ENCODE assay signal across 25 mouse cellular contexts in genomic region chr4:137101169-137101568, GRCm38 (mm10). TPM values are rescaled to one million over a fixed set of nuclear protein-coding genes. Genes with fewer than 3 reads are reported as not detected.
DNase-seq lines count a peak whose midpoint lies in the region; TF ChIP-seq lines count a peak whose summit lies in the region.
"Had no signal": no experiment of that assay in that cellular context is flagged by ENCODE, and none has a peak within 500 bp of the region (broad histone marks: within the 10 kb centered on the region; RNA-seq: fewer than 3 reads in every experiment).

No protein-coding gene starts in this region.

- no peaks in the 10 kb centered on the region for H3K79me3 ChIP-seq in C2C12 (ENCODE audit: low read depth)

- peak; percentile 45 for DNase-seq in 3T3-L1 (ENCODE audit: low read depth, low spot score)
- DNase-seq in layer of hippocampus, postnatal 25 days (ENCODE audit: extremely low spot score in 1 of 2, low spot score in 1 of 2): no peak
- DNase-seq in spleen, postnatal 14 days (ENCODE audit: low spot score in 2 of 2): no peak
- no peak for DNase-seq in right cerebral cortex, postnatal 36 days (ENCODE audit: low spot score in 2 of 2)
- DNase-seq: adrenal gland, postnatal 25 days; cerebellum, adult 11 months; cerebellum, adult 2 months; cerebellum, adult 9-11 months; cerebellum, postnatal 25 days; forebrain, postnatal 0 days; gastrocnemius, adult 2 months; gastrocnemius, postnatal 14 days; heart, adult 11 months; heart, postnatal 10 days; heart, postnatal 36 days had no signal

- TF ChIP-seq POLR2A in myocyte (IDR thresholded peaks at IDR 0.05; ENCODE audit: insufficient read length, low read depth): no peak

- no peaks in the 10 kb centered on the region for H3K79me2 ChIP-seq in C2C12 (ENCODE audit: control insufficient read depth, insufficient read depth)
- H3K79me2 ChIP-seq in myocyte (ENCODE audit: control insufficient read depth, insufficient read depth): no peaks in the 10 kb centered on the region

- peak overlapping the region; percentile 35 for H3K4me2 ChIP-seq in myocyte (ENCODE audit: low read depth)
- H3K4me2 ChIP-seq: embryonic facial prominence, embryonic 12.5 days; embryonic facial prominence, embryonic 15.5 days; heart, embryonic 11.5 days; heart, embryonic 15.5 days; hindbrain, embryonic 13.5 days; intestine, embryonic 15.5 days had no signal

- H3K4me3 ChIP-seq in C2C12 (ENCODE audit: insufficient read depth, poor library complexity, severe bottlenecking) (no peak overlapping the region), myocyte (no peak overlapping the region)
- H3K4me3 ChIP-seq: embryonic facial prominence, embryonic 12.5 days; embryonic facial prominence, embryonic 15.5 days; gastrocnemius, adult 2 months; heart, embryonic 15.5 days; hindbrain, embryonic 10.5 days; hindbrain, embryonic 13.5 days; intestine, embryonic 15.5 days had no signal

- H3K36me3 ChIP-seq in C2C12 (ENCODE audit: control insufficient read depth, insufficient read depth): no peaks in the 10 kb centered on the region
- no peaks in the 10 kb centered on the region for H3K36me3 ChIP-seq in myocyte (ENCODE audit: control insufficient read depth, insufficient read depth)
- H3K36me3 ChIP-seq: embryonic facial prominence, embryonic 12.5 days; embryonic facial prominence, embryonic 15.5 days; heart, embryonic 15.5 days; hindbrain, embryonic 10.5 days; hindbrain, embryonic 13.5 days; intestine, embryonic 15.5 days had no signal

- TF ChIP-seq CTCF in C2C12 (IDR thresholded peaks at IDR 0.05; ENCODE audit: control insufficient read depth, insufficient read depth, insufficient read length): no peak

- H3K27me3 ChIP-seq in C2C12 (ENCODE audit: control insufficient read depth, insufficient read depth, insufficient read length): no peaks in the 10 kb centered on the region
- no peaks in the 10 kb centered on the region for H3K27me3 ChIP-seq in myocyte (ENCODE audit: control insufficient read depth, insufficient read depth, insufficient read length)
- H3K27me3 ChIP-seq: embryonic facial prominence, embryonic 12.5 days; embryonic facial prominence, embryonic 15.5 days; intestine, embryonic 15.5 days; Patski had no signal

- H3ac ChIP-seq in C2C12 (ENCODE audit: control insufficient read depth, insufficient read length, low read depth) (no peak overlapping the region), myocyte (ENCODE audit: control insufficient read depth, insufficient read length) (no peak overlapping the region)

TF ChIP-seq in C2C12, 6 proteins besides CTCF, POLR2A, EP300 and RAD21:
- TF ChIP-seq FOSL1 (IDR thresholded peaks at IDR 0.05; ENCODE audit: insufficient read depth, low read length, poor library complexity, severe bottlenecking) (peak; percentile 33), USF1 (IDR thresholded peaks at IDR 0.05; ENCODE audit: low read depth) (no peak), MYOD1 (IDR thresholded peaks at IDR 0.05; ENCODE audit: control insufficient read depth, insufficient read length, low read depth) (peak; percentile 56), CEBPB (IDR thresholded peaks at IDR 0.05; ENCODE audit: low read depth) (no peak), MAX (IDR thresholded peaks at IDR 0.05) (peak; percentile 17), MYOG (IDR thresholded peaks at IDR 0.05; ENCODE audit: control insufficient read depth, extremely low read depth, insufficient read length) (no peak)

TF ChIP-seq in myocyte, 11 proteins besides CTCF, POLR2A, EP300 and RAD21:
- TF ChIP-seq E2F4 (IDR thresholded peaks at IDR 0.05; ENCODE audit: insufficient read depth): no peak
- peak in 2 of 3 experiments; percentile 24 to 82 for TF ChIP-seq MYOG (IDR thresholded peaks at IDR 0.05; ENCODE audit: control insufficient read depth in 1 of 3, insufficient read depth in 1 of 3, insufficient read length in 2 of 3, low read depth in 2 of 3)
- peak in 2 of 3 experiments; percentile 51 to 74 for TF ChIP-seq MYOD1 (IDR thresholded peaks at IDR 0.05; ENCODE audit: control insufficient read depth in 1 of 3, insufficient read length in 2 of 3, low read depth in 2 of 3)

RNA-seq across cellular contexts. Expression of gene Zbtb40, which starts 52.6 kb away (rescaled TPM):
- 9.1 TPM for polyA plus RNA-seq in C2C12 (2012; fragmentation: generic; extraction: Trizol)
- 7.4 TPM for polyA plus RNA-seq in myocyte (2012; fragmentation: generic; extraction: Trizol)
- 10 to 100 TPM in 1 of 2 experiments, 1 to 10 TPM in 1; 8.8 to 11.3 TPM for total RNA-seq in layer of hippocampus, postnatal 25 days (2021)
